Mouse (Mus musculus): ENCODE data around the gene Tmtc2. TPM values are rescaled to one million over a fixed set of nuclear protein-coding genes. Genes with fewer than 3 reads are reported as not detected.

Gene Tmtc2
- polyA plus RNA-seq, 1 experiment from 2014 or later = 5.4 TPM

GRCm38 (mm10) chr10:105444309-105444708 is 129.9 kb downstream of the Tmtc2 start:
- Histone ChIP-seq H3K27ac (ENCODE audit: low read length) (no peak overlapping the region), H3K9me3 (ENCODE audit: control insufficient read depth, low read length) (no peaks in the 10 kb centered on the region), H3K36me3 (ENCODE audit: control insufficient read depth, insufficient read depth, low read length) (no peaks in the 10 kb centered on the region), H3K4me3 (ENCODE audit: low read length) (no peak overlapping the region), H3K4me1 (ENCODE audit: control insufficient read depth, insufficient read depth, low read length) (no peaks in the 10 kb centered on the region), H3K9ac (ENCODE audit: low read depth, low read length) (no peak overlapping the region), H3K27me3 (replicated peaks; ENCODE audit: control insufficient read depth, insufficient read depth, low read length) (no peaks in the 10 kb centered on the region), H3K4me2 (ENCODE audit: low read depth, low read length) (no peak overlapping the region)
- no peak for ATAC-seq
- 85% methylated on average over 3 of the region's 3 CpGs for WGBS

DNA sequence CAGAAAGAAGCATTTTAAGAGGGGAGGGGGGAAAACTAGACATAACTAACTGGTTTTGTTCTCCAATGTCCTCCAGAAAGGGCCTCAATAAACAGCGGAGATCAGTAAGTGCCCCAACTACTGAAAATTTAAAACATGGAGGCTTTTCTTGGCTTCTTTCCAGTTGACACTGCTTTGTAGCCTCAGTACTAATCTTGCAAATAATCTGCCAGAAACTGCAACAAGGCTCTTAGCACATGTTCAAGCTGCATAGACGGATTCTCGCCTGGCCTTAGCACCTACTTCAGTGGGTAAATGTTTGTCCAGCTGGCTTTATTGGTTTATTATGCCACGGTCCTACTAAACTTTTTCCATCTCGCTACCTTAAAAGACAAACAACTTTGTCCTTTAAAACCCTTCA is 139.4 kb downstream of the Tmtc2 start:
- H3K4me3 ChIP-seq (ENCODE audit: low read length) = no peak overlapping the region
- no peaks in the 10 kb centered on the region for H3K27me3 ChIP-seq (replicated peaks; ENCODE audit: control insufficient read depth, insufficient read depth, low read length)
- H3K4me1 ChIP-seq (ENCODE audit: control insufficient read depth, insufficient read depth, low read length) = no peaks in the 10 kb centered on the region
- ATAC-seq = no peak
- no peak overlapping the region for H3K9ac ChIP-seq (ENCODE audit: low read depth, low read length)
- H3K9me3 ChIP-seq (ENCODE audit: control insufficient read depth, low read length) = no peaks in the 10 kb centered on the region
- 56% methylated on average over 5 of the region's 5 CpGs for WGBS
- H3K27ac ChIP-seq (ENCODE audit: low read length) = no peak overlapping the region
- H3K4me2 ChIP-seq (ENCODE audit: low read depth, low read length) = no peak overlapping the region
- no peaks in the 10 kb centered on the region for H3K36me3 ChIP-seq (ENCODE audit: control insufficient read depth, insufficient read depth, low read length)

- 77% methylated on average over 3 of the region's 3 CpGs for WGBS
- H3K36me3 ChIP-seq (ENCODE audit: control insufficient read depth, insufficient read depth, low read length) = no peaks in the 10 kb centered on the region
- H3K4me1 ChIP-seq (ENCODE audit: control insufficient read depth, insufficient read depth, low read length) = no peaks in the 10 kb centered on the region
- no peak for ATAC-seq
- no peak overlapping the region for H3K4me3 ChIP-seq (ENCODE audit: low read length)
- no peak overlapping the region for H3K27ac ChIP-seq (ENCODE audit: low read length)
- no peaks in the 10 kb centered on the region for H3K27me3 ChIP-seq (replicated peaks; ENCODE audit: control insufficient read depth, insufficient read depth, low read length)
- no peaks in the 10 kb centered on the region for H3K9me3 ChIP-seq (ENCODE audit: control insufficient read depth, low read length)
- H3K9ac ChIP-seq (ENCODE audit: low read depth, low read length) = no peak overlapping the region
- H3K4me2 ChIP-seq (ENCODE audit: low read depth, low read length) = no peak overlapping the region
These were observed 143.4 kb downstream of the Tmtc2 start for GRCm38 (mm10) chr10:105430885-105431284.

DNA sequence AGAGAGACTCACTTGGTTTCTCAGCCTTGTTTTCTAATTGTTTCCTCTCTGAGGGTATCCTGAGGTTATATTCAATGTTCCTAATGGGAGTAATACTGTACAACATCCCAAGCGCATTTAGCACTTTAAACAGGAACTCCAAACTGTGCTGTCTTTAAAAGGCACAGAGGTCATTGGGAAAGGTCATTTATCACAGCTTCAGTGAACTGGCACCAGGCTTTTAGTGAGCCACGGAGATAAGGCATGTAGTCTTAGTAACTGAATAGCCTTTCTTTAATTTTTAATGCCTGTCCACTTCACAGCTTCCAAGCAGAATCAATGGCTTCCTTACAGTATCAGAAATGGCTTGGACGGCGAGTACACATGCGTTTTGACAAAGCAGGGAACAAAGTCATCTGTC is 144.0 kb downstream of the Tmtc2 start:
- no peak overlapping the region for H3K27ac ChIP-seq (ENCODE audit: low read length)
- H3K9ac ChIP-seq (ENCODE audit: low read depth, low read length) = no peak overlapping the region
- H3K36me3 ChIP-seq (ENCODE audit: control insufficient read depth, insufficient read depth, low read length) = no peaks in the 10 kb centered on the region
- H3K27me3 ChIP-seq (replicated peaks; ENCODE audit: control insufficient read depth, insufficient read depth, low read length) = no peaks in the 10 kb centered on the region
- H3K4me2 ChIP-seq (ENCODE audit: low read depth, low read length) = no peak overlapping the region
- 53% methylated on average over 5 of the region's 5 CpGs for WGBS
- no peaks in the 10 kb centered on the region for H3K9me3 ChIP-seq (ENCODE audit: control insufficient read depth, low read length)
- no peak overlapping the region for H3K4me3 ChIP-seq (ENCODE audit: low read length)
- H3K4me1 ChIP-seq (ENCODE audit: control insufficient read depth, insufficient read depth, low read length) = no peaks in the 10 kb centered on the region
- no peak for ATAC-seq

DNA sequence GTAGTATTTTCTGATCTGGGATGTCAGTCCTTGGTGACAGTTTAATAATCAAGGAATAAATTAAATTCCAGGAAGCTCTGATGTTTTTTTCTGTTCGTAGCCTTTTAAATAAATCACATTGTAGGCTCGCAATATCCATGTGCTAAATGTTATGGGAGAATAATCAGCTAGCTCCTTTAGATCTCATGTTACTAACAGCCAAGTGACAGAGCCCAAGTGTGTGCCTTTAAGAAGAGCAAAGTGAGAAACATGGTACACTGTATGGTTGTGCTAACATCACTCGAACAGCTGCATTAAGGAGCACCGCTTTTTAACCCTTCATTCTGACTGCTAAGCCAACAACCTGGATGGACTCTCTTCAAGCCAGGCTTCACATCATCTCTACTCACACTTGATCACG is 146.2 kb downstream of the Tmtc2 start:
- Histone ChIP-seq H3K9me3 (ENCODE audit: control insufficient read depth, low read length) (no peaks in the 10 kb centered on the region), H3K27me3 (replicated peaks; ENCODE audit: control insufficient read depth, insufficient read depth, low read length) (no peaks in the 10 kb centered on the region), H3K4me2 (ENCODE audit: low read depth, low read length) (no peak overlapping the region), H3K4me3 (ENCODE audit: low read length) (no peak overlapping the region), H3K4me1 (ENCODE audit: control insufficient read depth, insufficient read depth, low read length) (no peaks in the 10 kb centered on the region), H3K36me3 (ENCODE audit: control insufficient read depth, insufficient read depth, low read length) (no peaks in the 10 kb centered on the region), H3K27ac (ENCODE audit: low read length) (no peak overlapping the region), H3K9ac (ENCODE audit: low read depth, low read length) (no peak overlapping the region)
- WGBS = 78% methylated on average over 5 of the region's 5 CpGs
- ATAC-seq = no peak

DNA sequence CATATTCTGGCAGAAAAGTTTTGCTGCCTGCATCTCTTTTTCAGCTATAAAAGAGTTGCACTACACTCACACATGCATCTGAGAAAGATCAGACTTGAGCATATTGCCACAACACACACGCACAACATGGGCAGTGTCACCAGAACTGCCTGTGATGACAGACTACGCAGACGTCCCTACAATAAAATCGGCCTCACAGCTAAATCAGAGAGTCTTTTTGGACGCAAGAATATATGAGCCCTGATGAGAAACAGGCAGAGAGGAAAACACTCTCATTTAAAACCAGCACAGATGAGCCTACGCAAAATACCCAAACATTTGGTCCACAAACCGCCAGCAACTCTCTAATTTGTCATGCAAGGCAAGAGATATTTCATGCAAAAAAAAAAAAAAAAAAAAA is 146.6 kb downstream of the Tmtc2 start:
- 67% methylated on average over 7 of the region's 7 CpGs for WGBS
- Histone ChIP-seq H3K4me1 (ENCODE audit: control insufficient read depth, insufficient read depth, low read length) (no peaks in the 10 kb centered on the region), H3K9ac (ENCODE audit: low read depth, low read length) (no peak overlapping the region)

DNA sequence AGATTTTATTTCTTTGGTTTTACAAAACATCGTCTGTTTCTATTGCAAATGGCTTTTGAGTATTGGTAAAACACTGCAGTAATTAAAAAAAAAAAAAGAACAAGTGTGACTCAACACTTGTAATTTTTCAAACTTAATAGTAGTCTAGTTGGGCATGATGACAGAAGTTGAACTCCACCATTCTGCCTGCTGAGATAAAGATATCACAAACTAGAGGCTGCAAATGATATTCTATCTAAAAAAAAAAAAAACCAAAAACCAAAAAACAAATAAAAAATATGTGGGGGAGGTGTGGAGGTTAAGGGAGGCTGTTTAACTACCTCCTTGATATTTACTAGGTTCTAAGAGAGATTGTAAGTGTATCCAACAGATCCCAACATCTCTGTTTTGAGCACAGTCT is 149.2 kb downstream of the Tmtc2 start:
- no peak overlapping the region for H3K27ac ChIP-seq (ENCODE audit: low read length)
- H3K4me1 ChIP-seq (ENCODE audit: control insufficient read depth, insufficient read depth, low read length) = no peaks in the 10 kb centered on the region
- no peaks in the 10 kb centered on the region for H3K36me3 ChIP-seq (ENCODE audit: control insufficient read depth, insufficient read depth, low read length)
- H3K9ac ChIP-seq (ENCODE audit: low read depth, low read length) = no peak overlapping the region
- H3K4me3 ChIP-seq (ENCODE audit: low read length) = no peak overlapping the region
- H3K27me3 ChIP-seq (replicated peaks; ENCODE audit: control insufficient read depth, insufficient read depth, low read length) = no peaks in the 10 kb centered on the region
- ATAC-seq = no peak
- H3K4me2 ChIP-seq (ENCODE audit: low read depth, low read length) = no peak overlapping the region
- WGBS = 91% methylated on average over 1 of the region's 1 CpGs
- no peaks in the 10 kb centered on the region for H3K9me3 ChIP-seq (ENCODE audit: control insufficient read depth, low read length)

More for the DNA sequence above, 146.6 kb downstream of the Tmtc2 start:
- Histone ChIP-seq H3K27me3 (replicated peaks; ENCODE audit: control insufficient read depth, insufficient read depth, low read length) (no peaks in the 10 kb centered on the region), H3K27ac (ENCODE audit: low read length) (no peak overlapping the region), H3K4me3 (ENCODE audit: low read length) (no peak overlapping the region), H3K36me3 (ENCODE audit: control insufficient read depth, insufficient read depth, low read length) (no peaks in the 10 kb centered on the region), H3K9me3 (ENCODE audit: control insufficient read depth, low read length) (no peaks in the 10 kb centered on the region), H3K4me2 (ENCODE audit: low read depth, low read length) (no peak overlapping the region)
- no peak for ATAC-seq

DNA sequence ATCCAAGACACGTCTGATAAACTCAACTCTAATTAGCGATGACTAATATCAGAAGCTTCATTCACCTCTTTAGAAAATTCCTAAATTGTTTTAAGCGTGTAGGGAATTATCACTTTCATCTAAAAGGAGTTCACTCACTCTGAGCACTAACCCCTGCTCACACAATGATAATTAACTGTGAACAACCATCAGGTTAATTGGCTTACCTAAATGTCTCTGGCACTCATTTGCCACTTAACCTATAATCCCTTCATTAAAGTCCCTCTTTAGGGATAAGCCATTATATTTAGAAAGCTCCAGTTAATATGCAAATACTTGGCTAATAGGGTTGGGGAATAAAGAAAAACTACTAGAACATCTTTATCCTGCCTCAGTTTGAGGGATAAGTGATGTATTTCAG is 151.1 kb downstream of the Tmtc2 start:
- ATAC-seq = no peak
- H3K27ac ChIP-seq (ENCODE audit: low read length) = no peak overlapping the region
- H3K4me2 ChIP-seq (ENCODE audit: low read depth, low read length) = no peak overlapping the region
- H3K4me1 ChIP-seq (ENCODE audit: control insufficient read depth, insufficient read depth, low read length) = no peaks in the 10 kb centered on the region
- 84% methylated on average over 3 of the region's 3 CpGs for WGBS
- H3K27me3 ChIP-seq (replicated peaks; ENCODE audit: control insufficient read depth, insufficient read depth, low read length) = no peaks in the 10 kb centered on the region
- H3K4me3 ChIP-seq (ENCODE audit: low read length) = no peak overlapping the region
- H3K9ac ChIP-seq (ENCODE audit: low read depth, low read length) = no peak overlapping the region
- H3K36me3 ChIP-seq (ENCODE audit: control insufficient read depth, insufficient read depth, low read length) = 0 out of 2 replicates have a peak, but pooled peaks cover 2% of the 10 kb centered on the region
- H3K9me3 ChIP-seq (ENCODE audit: control insufficient read depth, low read length) = no peaks in the 10 kb centered on the region

- no peak overlapping the region for H3K4me2 ChIP-seq (ENCODE audit: low read depth, low read length)
- H3K36me3 ChIP-seq (ENCODE audit: control insufficient read depth, insufficient read depth, low read length) = peaks cover 6% of the 10 kb centered on the region; the same call in 1 of the 2 replicates
- peak; percentile 64 for ATAC-seq
- H3K4me3 ChIP-seq (ENCODE audit: low read length) = no peak overlapping the region
- no peaks in the 10 kb centered on the region for H3K4me1 ChIP-seq (ENCODE audit: control insufficient read depth, insufficient read depth, low read length)
- no peak overlapping the region for H3K9ac ChIP-seq (ENCODE audit: low read depth, low read length)
- WGBS = 79% methylated on average over 15 of the region's 15 CpGs
- H3K9me3 ChIP-seq (ENCODE audit: control insufficient read depth, low read length) = no peaks in the 10 kb centered on the region
- H3K27ac ChIP-seq (ENCODE audit: low read length) = no peak overlapping the region
- H3K27me3 ChIP-seq (replicated peaks; ENCODE audit: control insufficient read depth, insufficient read depth, low read length) = no peaks in the 10 kb centered on the region
These were observed 156.3 kb downstream of the Tmtc2 start for GRCm38 (mm10) chr10:105417845-105418383.

- no peak overlapping the region for H3K4me2 ChIP-seq (ENCODE audit: low read depth, low read length)
- peak; percentile 38; the same call in 1 of the 2 replicates for ATAC-seq
- no peak overlapping the region for H3K9ac ChIP-seq (ENCODE audit: low read depth, low read length)
- H3K36me3 ChIP-seq (ENCODE audit: control insufficient read depth, insufficient read depth, low read length) = peaks cover 6% of the 10 kb centered on the region; the same call in 1 of the 2 replicates
- H3K4me1 ChIP-seq (ENCODE audit: control insufficient read depth, insufficient read depth, low read length) = no peaks in the 10 kb centered on the region
- H3K27me3 ChIP-seq (replicated peaks; ENCODE audit: control insufficient read depth, insufficient read depth, low read length) = no peaks in the 10 kb centered on the region
- no peak overlapping the region for H3K4me3 ChIP-seq (ENCODE audit: low read length)
- no peak overlapping the region for H3K27ac ChIP-seq (ENCODE audit: low read length)
- no peaks in the 10 kb centered on the region for H3K9me3 ChIP-seq (ENCODE audit: control insufficient read depth, low read length)
- WGBS = 82% methylated on average over 4 of the region's 4 CpGs
These were observed 157.7 kb downstream of the Tmtc2 start for GRCm38 (mm10) chr10:105416601-105417000.

Data from intestine, embryonic 16.5 days (tissue).